Mouse (Mus musculus) midbrain, embryonic 16.5 days (tissue): Measurements from ENCODE around the gene Tet1. TPM values are rescaled to one million over a fixed set of nuclear protein-coding genes. Genes with fewer than 3 reads are reported as not detected.
"Not testable (repeated sequence)": the region's sequence is repeated elsewhere in the genome, so short reads cannot be mapped to it uniquely, and the experiment has no call there.

Source experiments
- ATAC-seq: fragments of 200-750 bp; cut with Nextera tagmentation; 2 replicates; pipeline ENCODE4 v1.8.0; 2017; ENCODE audit warnings: moderate TSS enrichment
- H3K27ac ChIP-seq: fragments of 300-500 bp; sonication (generic); 2 replicates; pipeline ENCODE4 v1.5.1; 2014; ENCODE audit warnings: mild to moderate bottlenecking, low read length, mixed read lengths
- H3K27me3 ChIP-seq: fragments of 300-500 bp; sonication (generic); 2 replicates; pipeline ENCODE4 v1.6.1; 2014; ENCODE audit warnings: low read depth, low read length, mixed read lengths; ENCODE audit not compliant: control insufficient read depth, insufficient read depth
- H3K36me3 ChIP-seq: fragments of 300-500 bp; sonication (generic); 2 replicates; pipeline ENCODE4 v1.6.1; 2014; ENCODE audit warnings: mild to moderate bottlenecking, low read length, moderate library complexity, mixed read lengths; ENCODE audit not compliant: control insufficient read depth, insufficient read depth
- H3K4me1 ChIP-seq: fragments of 300-500 bp; sonication (generic); 2 replicates; pipeline ENCODE4 v1.6.1; 2014; ENCODE audit warnings: mild to moderate bottlenecking, low read length, mixed read lengths; ENCODE audit not compliant: control insufficient read depth, insufficient read depth
- H3K4me2 ChIP-seq: fragments of 300-500 bp; sonication (generic); 2 replicates; pipeline ENCODE4 v1.6.1; 2014; ENCODE audit warnings: mild to moderate bottlenecking, low read length, mixed read lengths
- H3K4me3 ChIP-seq: fragments of 300-500 bp; sonication (generic); 2 replicates; pipeline ENCODE4 v1.5.1; 2014; ENCODE audit warnings: low read depth, mild to moderate bottlenecking, low read length, moderate library complexity, mixed read lengths
- H3K9ac ChIP-seq: fragments of 300-500 bp; sonication (generic); 2 replicates; pipeline ENCODE4 v1.6.1; 2014; ENCODE audit warnings: low read depth, low read length, mixed read lengths
- H3K9me3 ChIP-seq: fragments of 300-500 bp; sonication (generic); replicated peaks from 2 replicates; pipeline ENCODE4 v1.6.1; 2014; ENCODE audit warnings: mild to moderate bottlenecking, low read length, mixed read lengths; ENCODE audit not compliant: control insufficient read depth, poor library complexity, severe bottlenecking
- WGBS: fragments of 180-500 bp; shearing (Covaris S2); extraction: QIAGEN DNeasy Blood & Tissue Kit; methylation state at CpG from one replicate; pipeline ENCODE4 v1.1.7; 2014; 5-methylcytosine and 5-hydroxymethylcytosine counted together
- polyA plus RNA-seq: library from polyadenylated mRNA; unstranded; fragments of >200 nt; fragmentation: Nextera tagmentation; extraction: Ambion mirVana; gene quantifications from 2 replicates; pipeline ENCODE4 v1.2.1, GENCODE M21; 2015

Gene Tet1
- polyA plus RNA-seq: 42.0 and 42.4 TPM in 2 replicates

DNA sequence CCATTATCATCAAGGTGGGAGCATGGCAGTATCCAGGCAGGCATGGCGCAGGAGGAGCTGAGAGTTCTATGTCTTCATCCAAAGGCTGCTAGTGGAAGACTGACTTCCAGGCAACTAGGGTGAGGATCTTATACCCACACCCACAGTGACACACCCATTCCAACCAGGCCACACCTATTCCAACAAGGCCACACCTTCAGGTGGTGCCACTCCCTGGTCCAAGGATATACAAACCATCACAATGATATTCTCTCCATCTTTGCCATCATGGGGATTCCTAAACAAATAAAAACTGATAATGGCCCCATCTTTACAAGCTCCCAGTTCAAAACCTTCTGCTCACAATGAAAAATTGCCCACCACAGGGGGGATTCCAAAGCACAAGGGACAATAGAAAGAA, at the start of gene Tet1:
Tet1 (minus strand) TSS at position 101 of the 400 bp plus-strand sequence.
- not testable (repeated sequence) for H3K4me3 ChIP-seq, ATAC-seq, H3K9ac ChIP-seq, H3K4me1 ChIP-seq, H3K27ac ChIP-seq, H3K9me3 ChIP-seq, H3K27me3 ChIP-seq, H3K4me2 ChIP-seq, H3K36me3 ChIP-seq
- no CpG with 5 or more reads among the region's 1 CpGs for WGBS

DNA sequence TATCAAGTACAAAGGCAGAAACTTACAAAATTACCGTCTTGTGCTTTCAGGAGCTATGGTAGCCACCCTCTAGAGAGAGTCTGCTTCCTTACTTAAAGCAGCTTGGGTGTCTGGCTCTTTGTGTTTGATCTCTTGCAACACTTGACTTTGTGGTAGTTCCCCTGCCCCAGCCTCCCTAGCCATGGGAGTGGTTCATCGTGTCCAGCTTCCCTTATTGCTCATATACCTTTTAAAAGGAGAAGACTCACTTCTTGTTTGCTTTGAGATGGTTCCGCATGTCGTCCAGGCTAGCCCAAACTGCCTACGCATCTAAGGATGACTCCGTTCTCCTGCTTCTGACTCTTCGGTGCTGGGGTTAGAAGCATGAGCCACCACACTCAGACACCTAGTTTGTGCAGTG, 39.8 kb upstream of the Tet1 start:
- Histone ChIP-seq H3K9me3 (no peaks in the 10 kb centered on the region), H3K27ac (no peak overlapping the region), H3K9ac (no peak overlapping the region), H3K36me3 (peaks cover 7% of the 10 kb centered on the region), H3K4me2 (no peak overlapping the region), H3K4me1 (peaks cover 2% of the 10 kb centered on the region; the same call in 1 of the 2 replicates), H3K27me3 (no peaks in the 10 kb centered on the region), H3K4me3 (no peak overlapping the region)
- WGBS: 94% methylated on average over 7 of the region's 7 CpGs
- ATAC-seq: no peak

DNA sequence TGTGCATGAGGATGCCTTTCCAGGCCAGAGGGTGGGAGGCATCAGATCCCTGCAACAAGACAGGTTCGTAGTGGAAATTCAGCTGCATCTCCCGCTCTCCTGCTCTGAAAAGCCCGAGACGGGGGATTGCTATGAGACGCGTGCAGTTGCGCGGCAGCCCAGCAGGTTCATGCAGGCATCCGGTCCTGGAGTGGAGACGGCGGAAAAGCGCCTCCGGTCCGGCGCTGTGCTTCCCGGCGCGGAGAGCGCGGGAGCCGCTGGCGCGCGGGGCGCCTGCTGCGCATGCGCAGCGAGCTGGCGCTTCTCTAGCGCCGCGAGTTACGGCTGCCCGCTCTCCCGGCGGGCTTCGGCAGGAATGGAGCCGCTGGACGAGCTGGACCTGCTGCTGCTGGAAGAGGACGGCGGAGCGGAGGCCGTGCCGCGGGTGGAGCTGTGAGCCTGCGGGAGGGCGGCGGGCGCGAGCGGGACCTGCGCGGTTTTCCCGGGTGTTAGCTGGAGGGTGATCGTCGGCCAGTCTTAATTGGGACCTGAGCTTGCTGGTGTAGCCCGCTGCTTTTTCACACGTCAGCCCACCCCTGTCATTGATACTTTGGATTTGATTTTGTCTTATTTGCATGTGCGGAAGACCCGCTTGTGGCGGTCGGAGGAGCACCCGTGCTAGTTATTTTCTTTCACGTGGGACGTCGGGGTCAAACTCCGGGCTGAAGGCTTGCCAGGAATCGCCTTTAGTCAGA, 38.1 kb upstream of the Tet1 start, which contains the start of gene Dna2:
Dna2 (plus strand) TSS at position 289 of the 734 bp plus-strand sequence.
- Histone ChIP-seq H3K4me1 (peaks cover 2% of the 10 kb centered on the region; the same call in 1 of the 2 replicates), H3K9me3 (no peaks in the 10 kb centered on the region), H3K4me3 (peak within 1 kb of the TSS; percentile 72), H3K9ac (peak within 1 kb of the TSS; percentile 80), H3K4me2 (peak within 1 kb of the TSS; percentile 80), H3K27ac (peak within 1 kb of the TSS; percentile 87), H3K27me3 (no peaks in the 10 kb centered on the region), H3K36me3 (peaks cover 15% of the 10 kb centered on the region)
- peak; percentile 95 for ATAC-seq
- under 1% methylated on average over 68 of the region's 68 CpGs for WGBS

DNA sequence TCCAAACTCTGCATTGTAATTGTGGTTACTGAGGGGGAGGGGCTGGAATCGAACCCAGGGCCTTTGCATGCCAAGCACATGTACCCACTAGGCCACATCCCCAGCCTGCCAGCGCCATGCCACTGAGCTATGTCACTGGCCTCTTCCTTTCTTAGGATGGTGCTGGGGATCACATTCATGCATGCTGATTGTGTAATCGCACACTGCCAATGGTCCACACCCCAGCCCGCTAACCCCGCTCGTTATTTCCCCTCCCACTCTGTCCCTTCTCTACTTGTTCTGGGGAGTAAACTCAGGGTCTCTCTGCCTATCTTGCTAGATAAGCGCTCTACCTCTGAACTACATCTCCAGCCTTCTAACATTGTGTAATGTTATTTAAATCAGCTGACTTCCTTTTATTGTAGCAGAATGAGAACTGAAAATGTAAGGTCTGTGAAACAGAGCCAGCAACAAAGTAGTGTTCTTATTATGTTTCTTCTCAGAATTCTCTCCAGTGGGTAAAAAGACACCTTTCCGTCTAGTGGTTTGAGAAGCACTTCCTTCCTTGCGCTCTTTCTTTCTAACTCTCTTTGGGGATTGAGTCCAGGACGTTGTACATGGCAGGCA, 36.3 kb upstream of the Tet1 start:
- Histone ChIP-seq H3K27ac (no peak overlapping the region), H3K4me3 (no peak overlapping the region), H3K36me3 (peaks cover 15% of the 10 kb centered on the region), H3K9ac (no peak overlapping the region), H3K9me3 (no peaks in the 10 kb centered on the region), H3K4me2 (no peak overlapping the region), H3K4me1 (peaks cover 2% of the 10 kb centered on the region; the same call in 1 of the 2 replicates), H3K27me3 (no peaks in the 10 kb centered on the region)
- WGBS: 89% methylated on average over 10 of the region's 10 CpGs
- ATAC-seq: no peak

DNA sequence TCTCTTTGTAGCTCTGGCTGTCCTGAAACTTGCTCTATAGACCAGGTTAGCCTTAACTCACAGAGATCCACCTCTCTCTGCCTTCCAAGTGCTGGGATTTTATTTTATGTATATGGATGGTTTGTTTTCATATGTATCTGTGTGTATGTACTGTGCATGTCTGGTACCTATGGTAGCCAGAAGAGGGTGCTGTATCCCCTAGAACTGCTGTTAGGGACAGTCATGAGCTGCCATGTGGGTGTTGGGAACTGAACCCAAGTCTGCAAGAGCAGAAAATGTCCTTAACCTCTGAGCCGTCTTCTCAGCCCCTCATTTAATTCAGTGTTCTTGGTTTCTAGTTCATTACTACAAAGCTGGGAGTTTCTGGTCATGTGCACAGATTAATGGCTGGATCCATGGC, 23.6 kb upstream of the Tet1 start:
- Histone ChIP-seq H3K9me3 (no peaks in the 10 kb centered on the region), H3K36me3 (peaks cover 35% of the 10 kb centered on the region), H3K4me1 (no peaks in the 10 kb centered on the region), H3K4me3 (no peak overlapping the region), H3K27ac (no peak overlapping the region), H3K4me2 (no peak overlapping the region), H3K27me3 (no peaks in the 10 kb centered on the region), H3K9ac (no peak overlapping the region)
- 100% methylated on average over 1 of the region's 1 CpGs for WGBS
- no peak for ATAC-seq

DNA sequence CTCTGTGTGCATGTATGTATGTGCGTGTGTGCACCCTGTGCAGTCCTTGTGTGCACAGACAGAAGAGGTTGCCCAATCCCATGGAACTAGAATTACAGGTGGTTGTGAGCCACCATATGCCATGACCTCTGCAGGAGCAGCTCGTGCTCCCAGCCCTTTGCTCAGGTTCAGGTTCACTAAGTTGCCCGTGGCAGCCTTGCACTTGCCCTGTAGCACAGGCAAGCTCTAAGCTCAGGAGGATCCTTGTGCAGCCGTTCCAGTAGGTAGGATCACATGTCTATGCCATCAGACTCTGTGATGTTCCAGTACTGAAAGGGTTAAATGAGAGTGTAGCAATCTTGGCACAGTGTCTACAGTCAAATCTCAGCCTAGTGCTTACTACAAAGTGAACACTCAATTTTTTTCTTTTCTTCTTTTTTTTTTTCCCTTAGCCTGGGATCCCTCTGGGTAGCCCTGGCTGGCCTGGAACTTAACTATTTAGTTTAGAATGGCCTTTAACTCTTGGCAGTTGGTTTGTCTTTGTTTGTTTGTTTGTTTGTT, 15.4 kb upstream of the Tet1 start:
- peaks cover 10% of the 10 kb centered on the region for H3K36me3 ChIP-seq
- no peak overlapping the region for H3K9ac ChIP-seq
- no peaks in the 10 kb centered on the region for H3K9me3 ChIP-seq
- H3K27me3 ChIP-seq: no peaks in the 10 kb centered on the region
- H3K4me1 ChIP-seq: peaks cover 14% of the 10 kb centered on the region
- no peak overlapping the region for H3K4me3 ChIP-seq
- no peak overlapping the region for H3K27ac ChIP-seq
- no peak for ATAC-seq
- no peak overlapping the region for H3K4me2 ChIP-seq
- 94% methylated on average over 4 of the region's 4 CpGs for WGBS

DNA sequence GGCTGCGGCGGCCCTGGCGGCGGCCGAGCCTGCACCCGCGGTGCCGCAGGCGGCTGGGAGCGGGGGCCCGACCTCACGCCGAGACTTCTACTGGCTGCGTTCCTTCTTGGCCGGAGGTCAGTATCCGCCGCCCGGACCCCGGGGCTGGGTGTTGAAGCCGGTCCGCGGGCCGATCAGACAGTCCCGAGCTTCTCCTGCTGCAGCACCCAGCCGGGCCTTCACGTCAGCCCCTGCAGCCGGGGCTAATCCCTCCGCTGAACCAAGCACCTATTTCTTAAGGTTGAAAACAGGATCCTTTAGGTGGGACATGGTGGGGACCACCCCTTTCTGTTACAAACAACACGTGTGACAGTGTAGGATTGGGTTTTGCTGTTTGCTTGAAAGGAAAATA, 12.0 kb upstream of the Tet1 start:
- peak overlapping the region; percentile 91 for H3K27ac ChIP-seq
- H3K4me1 ChIP-seq: peaks cover 14% of the 10 kb centered on the region
- H3K4me3 ChIP-seq: peak overlapping the region; percentile 98
- H3K9ac ChIP-seq: peak overlapping the region; percentile 99
- ATAC-seq: peak; percentile 80
- no peaks in the 10 kb centered on the region for H3K36me3 ChIP-seq
- WGBS: 0% methylated on average over 27 of the region's 29 CpGs
- H3K9me3 ChIP-seq: no peaks in the 10 kb centered on the region
- H3K4me2 ChIP-seq: peak overlapping the region; percentile 87
- H3K27me3 ChIP-seq: no peaks in the 10 kb centered on the region

DNA sequence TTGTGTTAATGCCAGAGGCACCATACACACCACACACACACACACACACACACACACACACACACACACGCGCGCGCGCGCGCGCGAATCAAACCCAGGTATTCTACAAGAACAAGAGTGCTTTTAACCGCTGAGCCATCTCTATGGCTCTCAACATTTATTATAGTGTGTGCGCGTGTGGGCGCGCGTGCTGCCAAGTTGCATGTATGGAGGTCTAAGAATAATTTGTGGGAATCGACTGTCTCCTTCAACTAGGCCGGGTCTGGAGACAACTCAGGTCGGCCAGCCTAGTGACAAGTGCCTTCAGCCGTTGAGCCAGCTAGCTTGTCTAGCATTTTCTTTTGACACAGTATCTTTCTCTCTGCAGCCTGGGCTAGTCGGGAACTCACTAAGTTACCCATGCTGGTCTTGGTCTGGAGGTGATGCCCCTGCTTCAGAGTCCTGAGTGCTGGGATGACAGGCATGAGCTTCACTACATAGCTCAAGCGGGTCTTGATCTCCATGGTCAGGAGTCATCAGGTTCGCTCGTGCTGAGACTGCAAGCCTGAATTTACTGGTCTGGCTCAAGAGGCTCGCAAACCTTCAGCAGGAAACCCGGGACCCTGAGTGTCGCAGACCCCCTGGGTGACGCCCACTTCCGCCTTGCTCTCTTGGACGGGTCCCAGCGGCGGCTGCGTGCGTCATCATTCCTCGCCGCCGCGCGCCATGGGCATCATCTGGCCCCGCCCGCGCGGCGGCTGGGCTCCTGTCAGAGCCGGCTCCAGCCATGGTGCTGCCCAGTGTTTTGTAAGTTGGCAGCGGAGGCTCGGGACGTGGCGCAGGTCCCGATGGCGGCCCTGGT, 11.3 kb upstream of the Tet1 start, which contains the start of gene Slc25a16:
Slc25a16 (plus strand) TSS at position 709 of the 841 bp plus-strand sequence.
- Histone ChIP-seq H3K36me3 (no peaks in the 10 kb centered on the region), H3K4me3 (peak within 1 kb of the TSS; percentile 98), H3K4me2 (peak within 1 kb of the TSS; percentile 87), H3K27ac (peak within 1 kb of the TSS; percentile 91), H3K27me3 (no peaks in the 10 kb centered on the region), H3K9me3 (no peaks in the 10 kb centered on the region), H3K9ac (peak within 1 kb of the TSS; percentile 99), H3K4me1 (peaks cover 14% of the 10 kb centered on the region)
- 7% methylated on average over 50 of the region's 50 CpGs for WGBS
- peak; percentile 98 for ATAC-seq
